Mouse (Mus musculus): ENCODE results near the gene Tmem37.

Gene Tmem37

DNA sequence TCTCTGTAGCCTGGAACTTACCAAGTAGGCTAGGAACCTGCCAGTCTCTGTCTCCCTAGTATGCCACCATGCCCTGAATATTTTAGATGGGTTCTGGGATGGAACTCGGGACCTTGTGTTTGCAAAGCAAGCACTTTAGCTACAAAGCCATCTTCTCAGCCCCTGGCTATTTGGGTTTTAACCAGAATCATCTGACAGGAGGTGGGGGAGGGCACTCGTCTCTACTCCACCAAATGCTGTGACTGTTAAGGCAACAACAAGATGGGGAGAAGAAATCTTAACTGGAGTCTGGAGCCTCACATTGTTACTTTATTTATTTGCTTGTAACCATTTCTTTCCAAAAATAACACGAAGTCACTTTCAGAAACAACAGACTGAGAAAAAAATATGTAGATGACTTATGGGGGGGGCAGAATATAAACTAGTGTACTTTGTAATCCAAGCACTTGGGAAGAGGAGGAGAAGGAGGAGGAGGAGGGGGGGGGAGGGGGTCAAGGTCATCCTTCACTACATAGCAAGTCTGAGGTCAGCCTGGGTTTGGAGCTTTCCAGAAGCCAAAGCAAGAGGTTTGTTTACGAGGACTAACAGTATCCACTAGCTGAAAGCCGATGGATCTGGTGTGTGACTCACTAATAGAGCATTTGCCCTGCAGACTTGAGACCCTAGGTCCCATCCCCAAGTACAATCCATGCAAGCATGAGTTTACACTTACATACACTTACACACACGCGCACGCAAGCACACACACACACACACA lies 16.0 kb downstream of the Tmem37 start:
- peak; percentile 36 for DNase-seq (ENCODE audit: low read depth)

DNA sequence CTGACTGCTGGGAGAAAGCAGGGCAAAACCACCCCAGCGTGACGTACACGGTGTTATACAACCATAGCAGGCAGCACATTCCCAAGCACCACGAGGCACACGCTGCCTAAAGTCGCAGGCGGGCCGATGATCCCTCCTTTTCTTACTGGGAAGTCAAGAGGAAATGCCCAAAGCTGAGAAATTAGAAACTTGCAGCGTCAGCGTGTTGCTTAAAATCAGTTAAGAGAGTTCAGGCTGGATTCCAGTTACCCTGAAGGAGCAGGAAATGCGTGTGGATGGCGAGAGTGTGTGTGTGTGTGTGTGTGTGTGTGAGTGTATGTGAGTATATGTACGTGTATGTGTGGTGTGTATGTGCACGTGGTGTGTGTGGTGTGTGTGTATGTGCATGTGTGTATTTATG lies 16.8 kb downstream of the Tmem37 start:
- peak; percentile 31 for DNase-seq (ENCODE audit: low read depth)

- DNase-seq (ENCODE audit: low read depth), result no peak
Observed at GRCm38 (mm10) chr1:120056236-120056635, 17.6 kb downstream of the Tmem37 start.

DNA sequence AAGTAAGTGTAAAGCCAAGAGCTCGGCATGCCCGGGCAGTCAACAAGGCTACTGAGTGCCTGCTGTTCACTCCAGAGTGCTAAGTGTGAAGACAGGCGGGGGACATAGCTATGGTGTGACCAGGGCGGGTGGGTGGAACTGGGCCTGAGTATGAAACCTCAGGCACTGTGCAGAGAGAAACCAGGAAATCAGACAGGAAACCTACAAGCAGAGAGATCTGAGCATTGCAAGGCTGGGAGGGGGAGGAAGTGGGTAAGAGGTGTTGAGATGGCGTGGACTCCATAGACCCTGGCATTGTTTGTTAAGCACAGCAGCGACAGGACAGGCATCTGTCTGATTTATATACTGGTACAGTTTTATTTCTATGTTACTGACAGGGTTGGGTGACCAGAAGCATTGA lies 18.4 kb downstream of the Tmem37 start:
- DNase-seq (ENCODE audit: low read depth), result no peak

DNA sequence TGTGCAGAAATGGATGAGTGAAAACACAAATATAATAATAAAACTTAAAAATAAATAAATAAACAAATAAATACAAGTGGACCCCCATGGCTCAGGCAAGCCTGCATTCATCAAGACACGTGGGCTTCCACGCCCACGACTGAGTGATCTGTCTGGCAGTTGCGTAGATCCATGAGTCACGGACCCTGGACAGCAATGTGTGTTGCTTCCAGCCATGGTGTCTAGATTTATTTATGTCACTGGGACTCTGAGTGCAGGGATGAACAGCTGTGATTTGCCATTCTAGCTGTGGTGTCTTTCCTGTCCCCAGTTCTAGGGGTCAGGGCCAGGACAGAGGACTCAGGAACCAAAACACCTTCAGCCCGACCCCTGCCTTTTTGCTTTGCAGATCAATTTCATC lies 18.9 kb downstream of the Tmem37 start:
- DNase-seq (ENCODE audit: low read depth), result peak; percentile 69

DNA sequence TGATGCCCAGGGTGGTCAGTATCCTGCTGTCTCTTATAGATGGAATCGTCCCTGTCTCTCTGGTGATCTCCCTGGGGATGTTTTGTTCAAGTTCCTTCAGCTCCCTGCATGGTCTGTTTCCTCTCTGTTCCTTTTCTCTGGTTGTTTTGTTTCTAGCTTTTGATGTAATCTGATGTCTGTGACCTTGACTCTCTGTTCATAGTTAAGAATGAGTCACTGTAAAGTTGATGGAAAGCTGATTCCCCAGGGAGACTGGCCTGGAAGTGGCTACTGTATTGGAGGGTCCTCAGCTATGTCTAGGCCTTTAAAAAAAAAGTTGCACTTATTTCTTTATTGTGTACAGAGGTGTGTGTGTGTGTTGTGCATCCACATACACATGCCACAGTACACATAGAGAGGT lies 22.8 kb downstream of the Tmem37 start:
- DNase-seq (ENCODE audit: low read depth), result peak; percentile 58

- no peak for DNase-seq (ENCODE audit: low read depth)
Observed at GRCm38 (mm10) chr1:120047325-120047724, 26.5 kb downstream of the Tmem37 start.

DNA sequence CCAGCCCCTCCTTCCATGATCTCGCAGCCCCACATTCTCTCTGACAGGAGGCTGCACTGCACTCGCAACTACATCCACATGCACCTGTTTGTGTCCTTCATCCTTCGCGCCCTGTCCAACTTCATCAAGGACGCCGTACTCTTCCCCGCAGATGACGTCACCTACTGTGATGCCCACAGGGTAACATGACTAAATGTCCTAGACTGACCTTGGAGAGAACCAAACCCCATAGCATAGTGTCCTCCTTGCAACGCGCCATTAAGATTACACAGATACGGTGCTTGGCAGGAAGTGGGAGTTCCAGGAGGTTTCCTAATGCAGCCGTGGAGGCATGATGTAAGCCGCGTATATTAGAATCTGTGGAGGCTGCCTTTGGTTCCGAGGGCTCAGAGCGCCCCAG lies 29.3 kb downstream of the Tmem37 start:
- DNase-seq (ENCODE audit: low read depth), result no peak

DNA sequence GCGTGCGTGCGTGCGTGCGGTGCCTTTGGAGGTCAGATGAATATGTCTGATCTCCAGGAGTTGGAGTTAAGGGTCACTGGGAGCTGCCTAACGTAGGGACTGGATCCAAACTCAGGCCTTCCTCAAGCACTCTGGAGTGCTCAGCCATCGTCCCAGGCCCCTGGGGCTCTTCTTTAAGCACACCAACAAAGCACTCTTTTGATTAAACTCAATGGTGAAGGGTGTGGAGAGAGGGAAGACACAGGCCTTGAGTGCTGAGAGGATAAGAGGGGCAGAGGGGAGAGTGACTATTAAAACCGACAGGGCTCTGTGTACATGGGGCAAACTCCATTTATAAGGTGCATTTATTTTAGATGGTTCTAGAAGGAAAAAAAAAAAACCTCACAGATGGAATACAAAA lies 31.5 kb downstream of the Tmem37 start:
- no peak for DNase-seq (ENCODE audit: low read depth)

- no peak for DNase-seq (ENCODE audit: low read depth)
Observed at GRCm38 (mm10) chr1:120038594-120038993, 35.3 kb downstream of the Tmem37 start.

GRCm38 (mm10) chr1:120037021-120037683 lies 36.7 kb downstream of the Tmem37 start:
- peak; percentile 20 for DNase-seq (ENCODE audit: low read depth)

- no peak for DNase-seq (ENCODE audit: low read depth)
Observed at GRCm38 (mm10) chr1:120035456-120036034, 38.3 kb downstream of the Tmem37 start.

DNA sequence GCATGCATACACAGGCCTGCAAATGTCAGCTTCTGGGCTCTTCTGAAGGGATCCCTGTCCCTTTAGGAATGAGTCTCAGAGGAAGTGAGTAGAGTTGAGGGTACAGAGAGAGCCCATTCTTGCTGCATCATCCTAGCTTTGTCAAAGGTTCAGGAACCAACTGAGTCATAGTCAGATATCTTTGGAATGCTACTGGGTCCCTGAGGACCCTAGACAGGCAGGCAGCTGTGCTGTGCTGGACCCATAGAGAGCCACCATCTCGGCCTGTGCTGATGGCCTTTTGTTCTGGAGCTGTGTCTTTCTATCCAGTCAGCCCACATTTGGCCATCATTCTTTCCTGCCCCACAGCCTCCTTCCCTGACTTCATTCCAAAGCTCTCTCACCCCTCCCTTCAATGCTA lies 39.1 kb downstream of the Tmem37 start:
- no peak for DNase-seq (ENCODE audit: low read depth)

GRCm38 (mm10) chr1:120033469-120033854 lies 40.4 kb downstream of the Tmem37 start:
- no peak for DNase-seq (ENCODE audit: low read depth)

- peak; percentile 91 for DNase-seq (ENCODE audit: low read depth)
Observed at GRCm38 (mm10) chr1:120032804-120033468, 40.9 kb downstream of the Tmem37 start.

GRCm38 (mm10) chr1:120030474-120030873 lies 43.4 kb downstream of the Tmem37 start:
- no peak for DNase-seq (ENCODE audit: low read depth)

GRCm38 (mm10) chr1:120027693-120028092 lies 46.2 kb downstream of the Tmem37 start:
- DNase-seq (ENCODE audit: low read depth), result peak; percentile 22

GRCm38 (mm10) chr1:120025050-120025439 lies 48.8 kb downstream of the Tmem37 start:
- DNase-seq (ENCODE audit: low read depth), result no peak

- no peak for DNase-seq (ENCODE audit: low read depth)
Observed at GRCm38 (mm10) chr1:120024331-120025049, 49.4 kb downstream of the Tmem37 start.

DNA sequence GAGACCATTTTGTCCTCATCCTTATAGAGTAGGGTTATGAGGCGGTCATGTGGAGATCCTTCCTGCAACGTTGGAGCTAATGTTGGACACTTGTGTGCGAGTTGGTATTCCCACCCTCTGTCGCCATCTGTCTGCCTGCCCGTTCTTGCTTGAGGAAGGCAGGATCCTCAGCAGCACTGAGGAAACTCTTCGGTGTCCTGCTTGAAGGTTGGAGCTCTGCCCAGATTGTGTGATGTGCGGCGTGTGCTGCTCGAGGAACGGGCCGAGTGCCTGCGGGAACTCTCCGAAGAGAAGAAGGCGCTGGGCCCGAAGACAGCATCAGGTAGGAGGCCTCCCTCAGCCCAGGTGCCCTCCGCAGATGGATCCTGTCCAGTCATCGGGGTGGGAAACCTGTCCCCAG lies 51.9 kb downstream of the Tmem37 start:
- DNase-seq (ENCODE audit: low read depth), result no peak

DNA sequence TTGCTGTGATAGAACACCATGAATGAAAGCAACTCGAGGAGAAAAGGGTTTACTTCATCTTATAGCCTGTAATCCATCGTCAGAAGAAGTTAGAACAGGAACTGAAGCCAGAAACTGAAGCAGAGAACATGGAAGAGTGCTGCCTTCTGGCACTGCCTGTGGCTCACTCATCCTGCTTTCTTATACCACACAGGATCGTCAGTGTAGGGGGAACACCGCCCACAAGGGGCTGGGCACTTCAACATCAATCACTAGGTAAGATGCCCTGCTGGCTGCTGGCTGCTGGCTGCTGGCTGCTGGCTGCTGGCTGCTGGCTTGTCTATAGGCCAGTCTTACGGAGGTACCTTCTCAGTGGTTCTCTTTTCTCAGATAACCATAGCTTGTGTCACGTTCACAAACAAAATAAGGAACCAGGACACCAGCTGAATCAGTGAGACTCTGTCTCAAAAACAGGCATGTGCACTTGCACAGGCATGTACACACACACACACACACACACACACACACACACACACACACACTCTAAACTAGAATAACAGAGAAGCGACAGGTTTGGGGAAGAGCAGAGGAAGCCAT lies 53.5 kb downstream of the Tmem37 start:
- DNase-seq (ENCODE audit: low read depth), result no peak

- no peak for DNase-seq (ENCODE audit: low read depth)
Observed at GRCm38 (mm10) chr1:120019428-120019827, 54.4 kb downstream of the Tmem37 start.

Data from NIH3T3 (cell line).